Mouse (Mus musculus): ENCODE measurements around the gene Theg. TPM values are rescaled to one million over a fixed set of nuclear protein-coding genes. Genes with fewer than 3 reads are reported as not detected.

Theg gene
- polyA plus RNA-seq, 1 experiment from 2014 or later = not detected

DNA sequence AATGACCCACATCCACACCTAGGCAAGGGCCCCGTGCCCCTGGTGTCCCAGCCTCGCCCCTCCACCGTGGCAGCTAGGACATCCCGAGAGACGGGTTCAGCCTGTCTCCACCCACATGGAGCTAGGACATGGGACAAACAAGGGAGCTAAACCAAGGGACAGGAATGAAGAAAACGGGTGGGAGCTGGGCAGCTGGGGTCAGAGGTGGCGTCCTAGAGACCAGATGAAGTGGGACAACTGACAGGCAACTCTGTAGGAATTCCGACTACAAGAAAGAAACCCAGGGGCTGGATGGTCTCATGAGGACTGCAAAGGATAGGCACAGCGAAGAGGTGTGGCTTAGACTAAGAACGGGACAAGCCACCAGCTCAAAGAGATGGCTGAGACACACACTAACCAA, 33.4 kb downstream of the Theg start:
- no peak for ATAC-seq (ENCODE audit: insufficient number of reproducible peaks, insufficient read depth, low FRiP score, low TSS enrichment)
- 32% methylated on average over 10 of the region's 10 CpGs for WGBS
- peaks cover 27% of the 10 kb centered on the region for H3K4me1 ChIP-seq
- H3K27me3 ChIP-seq = no peaks in the 10 kb centered on the region
- no peak overlapping the region for H3K27ac ChIP-seq
- peak overlapping the region; percentile 97 for H3K4me3 ChIP-seq
- no peaks in the 10 kb centered on the region for H3K9me3 ChIP-seq
- H3K4me2 ChIP-seq (replicated peaks) = peak overlapping the region; percentile 83
- H3K36me3 ChIP-seq = peaks cover 21% of the 10 kb centered on the region
- peak overlapping the region; percentile 98 for H3K9ac ChIP-seq

DNA sequence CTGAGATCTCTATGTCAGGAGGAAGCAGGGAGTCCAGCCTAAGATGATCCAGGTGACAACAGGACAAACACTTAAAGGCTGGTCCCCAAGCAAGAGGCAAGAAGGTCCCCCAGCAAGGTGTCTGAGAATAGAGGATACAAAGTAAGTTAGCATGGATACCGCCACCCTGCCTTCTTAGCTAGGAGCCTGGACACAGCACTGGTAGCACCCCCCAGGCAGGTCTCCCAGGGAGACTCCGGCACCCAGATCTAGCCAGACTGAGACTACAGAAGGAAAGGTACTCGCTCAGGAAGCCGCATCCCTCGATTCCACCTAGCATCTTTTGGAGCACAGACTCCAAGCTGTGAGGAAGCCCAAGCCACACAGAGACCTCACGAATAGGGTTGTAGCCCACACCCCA, 34.0 kb downstream of the Theg start:
- H3K4me3 ChIP-seq = peak overlapping the region; percentile 97
- no peaks in the 10 kb centered on the region for H3K9me3 ChIP-seq
- no peak for ATAC-seq (ENCODE audit: insufficient number of reproducible peaks, insufficient read depth, low FRiP score, low TSS enrichment)
- 91% methylated on average over 6 of the region's 6 CpGs for WGBS
- no peak overlapping the region for H3K27ac ChIP-seq
- peaks cover 26% of the 10 kb centered on the region for H3K36me3 ChIP-seq
- 0 out of 2 replicates have a peak overlapping the region, but pooled peaks have one; percentile 98 for H3K9ac ChIP-seq
- peaks cover 27% of the 10 kb centered on the region for H3K4me1 ChIP-seq
- H3K4me2 ChIP-seq (replicated peaks) = peak overlapping the region; percentile 83
- H3K27me3 ChIP-seq = no peaks in the 10 kb centered on the region

DNA sequence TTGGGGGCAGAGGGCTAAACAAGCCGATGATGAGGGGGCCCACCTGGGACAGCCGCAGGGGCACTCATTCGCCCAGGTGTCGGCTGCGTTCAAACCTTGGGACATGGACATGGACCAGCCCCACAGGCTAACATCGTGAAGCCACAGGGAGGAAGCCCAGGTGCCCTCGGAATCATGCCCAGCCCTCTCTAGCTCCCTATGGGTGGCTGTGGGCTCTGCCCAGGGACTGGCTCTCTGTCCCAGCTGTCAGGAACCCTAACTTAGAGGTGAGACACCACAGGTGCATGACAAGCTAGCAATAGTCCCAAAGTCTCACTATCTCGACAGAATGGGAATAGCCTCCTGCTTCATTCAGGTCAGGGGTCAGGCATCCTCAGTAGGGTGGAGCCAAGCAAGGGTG, 34.6 kb downstream of the Theg start:
- H3K4me2 ChIP-seq (replicated peaks) = 0 out of 2 replicates have a peak overlapping the region, but pooled peaks have one; percentile 83

DNA sequence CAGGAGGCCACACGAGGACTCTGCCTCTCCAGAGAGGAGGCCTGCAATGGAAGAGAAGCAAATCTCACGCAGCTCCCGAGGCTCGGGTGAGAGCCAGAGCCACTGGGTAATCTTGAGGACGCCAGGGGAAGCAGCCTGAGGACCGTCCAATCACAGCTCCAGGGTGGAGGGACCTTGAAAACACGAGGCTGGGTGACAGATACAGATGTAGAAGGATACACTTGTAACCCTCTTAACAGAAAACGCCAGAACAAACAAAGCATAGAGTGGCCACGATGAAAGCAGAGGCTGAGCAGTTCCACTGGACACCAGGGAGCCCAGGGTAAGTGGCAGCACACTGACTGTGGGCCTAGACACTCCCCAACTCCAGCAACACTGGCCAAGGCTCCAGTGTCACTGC, 36.8 kb downstream of the Theg start:
- Histone ChIP-seq H3K4me2 (replicated peaks) (no peak overlapping the region), H3K9me3 (no peaks in the 10 kb centered on the region), H3K27ac (no peak overlapping the region), H3K4me3 (no peak overlapping the region), H3K36me3 (peaks cover 54% of the 10 kb centered on the region), H3K9ac (no peak overlapping the region), H3K27me3 (no peaks in the 10 kb centered on the region), H3K4me1 (peaks cover 27% of the 10 kb centered on the region)
- WGBS = 84% methylated on average over 9 of the region's 9 CpGs
- no peak for ATAC-seq (ENCODE audit: insufficient number of reproducible peaks, insufficient read depth, low FRiP score, low TSS enrichment)

More for the DNA sequence above, 34.6 kb downstream of the Theg start:
- 87% methylated on average over 8 of the region's 8 CpGs for WGBS
- Histone ChIP-seq H3K36me3 (peaks cover 32% of the 10 kb centered on the region), H3K4me3 (no peak overlapping the region), H3K27ac (no peak overlapping the region), H3K4me1 (peaks cover 27% of the 10 kb centered on the region), H3K9ac (no peak overlapping the region), H3K9me3 (no peaks in the 10 kb centered on the region), H3K27me3 (no peaks in the 10 kb centered on the region)
- ATAC-seq (ENCODE audit: insufficient number of reproducible peaks, insufficient read depth, low FRiP score, low TSS enrichment) = no peak

DNA sequence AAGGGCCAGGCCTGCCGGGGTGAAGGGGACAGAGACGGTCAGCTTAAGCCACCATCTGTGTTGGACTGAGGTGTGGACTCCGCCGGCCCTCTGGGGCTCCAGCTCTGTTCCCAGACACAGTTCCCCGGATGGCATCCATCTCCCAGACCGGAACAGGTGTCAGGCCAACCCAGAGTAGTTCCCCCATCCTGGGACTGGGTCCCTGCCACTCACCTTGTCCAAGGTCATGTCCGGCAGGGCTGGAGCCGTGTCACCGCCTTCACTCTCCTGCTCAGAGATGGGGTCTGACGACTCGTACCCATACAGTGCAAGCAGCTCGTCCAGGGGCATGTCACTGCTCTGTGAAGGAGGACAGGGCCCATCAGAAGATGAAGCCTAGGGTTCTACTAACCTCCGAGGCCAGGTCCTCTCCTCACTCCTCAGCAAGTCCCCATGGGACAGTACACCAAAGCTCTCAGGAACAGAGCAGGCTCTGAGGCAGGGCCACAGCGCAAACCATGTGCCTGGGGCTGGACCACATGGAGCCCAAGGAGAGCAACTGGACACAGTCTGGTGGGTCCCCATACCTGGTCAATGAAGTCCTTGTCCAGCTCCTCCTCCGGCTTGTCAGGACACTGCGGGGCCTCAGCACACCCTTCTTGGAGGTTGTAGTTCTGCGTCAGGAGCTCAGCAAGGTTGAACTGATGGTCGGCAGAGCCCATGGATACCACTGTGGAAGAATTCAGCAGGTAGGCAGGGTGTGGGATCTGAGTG, 38.0 kb downstream of the Theg start:
- Histone ChIP-seq H3K9ac (no peak overlapping the region), H3K4me2 (replicated peaks) (no peak overlapping the region), H3K36me3 (peaks cover 66% of the 10 kb centered on the region), H3K4me3 (no peak overlapping the region), H3K27me3 (no peaks in the 10 kb centered on the region), H3K27ac (no peak overlapping the region), H3K9me3 (no peaks in the 10 kb centered on the region), H3K4me1 (peaks cover 22% of the 10 kb centered on the region)
- 93% methylated on average over 18 of the region's 18 CpGs for WGBS
- ATAC-seq (ENCODE audit: insufficient number of reproducible peaks, insufficient read depth, low FRiP score, low TSS enrichment) = no peak

DNA sequence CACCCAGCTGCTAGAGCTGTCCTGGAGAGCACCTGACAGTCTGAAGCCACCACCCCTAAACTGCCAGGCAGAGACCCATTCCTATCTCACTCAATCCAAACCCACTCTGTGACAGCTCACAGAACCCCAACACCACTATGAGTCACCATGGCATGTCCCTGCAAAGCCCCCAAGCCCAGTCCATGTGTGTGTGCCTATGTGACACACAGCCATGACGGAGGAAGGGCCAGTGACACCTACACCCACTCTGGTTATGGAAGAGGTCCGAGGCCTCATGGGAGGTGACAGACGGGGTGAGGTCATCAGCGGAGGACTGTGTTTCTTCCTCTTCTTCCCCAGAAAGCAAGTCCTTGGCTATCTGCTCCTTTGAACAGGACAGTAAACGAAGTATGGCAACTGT, 38.6 kb downstream of the Theg start:
- 93% methylated on average over 5 of the region's 5 CpGs for WGBS
- Histone ChIP-seq H3K9me3 (no peaks in the 10 kb centered on the region), H3K27me3 (no peaks in the 10 kb centered on the region), H3K4me2 (replicated peaks) (no peak overlapping the region), H3K4me1 (peaks cover 16% of the 10 kb centered on the region), H3K27ac (no peak overlapping the region), H3K36me3 (peaks cover 72% of the 10 kb centered on the region), H3K9ac (no peak overlapping the region), H3K4me3 (no peak overlapping the region)
- ATAC-seq (ENCODE audit: insufficient number of reproducible peaks, insufficient read depth, low FRiP score, low TSS enrichment) = no peak

DNA sequence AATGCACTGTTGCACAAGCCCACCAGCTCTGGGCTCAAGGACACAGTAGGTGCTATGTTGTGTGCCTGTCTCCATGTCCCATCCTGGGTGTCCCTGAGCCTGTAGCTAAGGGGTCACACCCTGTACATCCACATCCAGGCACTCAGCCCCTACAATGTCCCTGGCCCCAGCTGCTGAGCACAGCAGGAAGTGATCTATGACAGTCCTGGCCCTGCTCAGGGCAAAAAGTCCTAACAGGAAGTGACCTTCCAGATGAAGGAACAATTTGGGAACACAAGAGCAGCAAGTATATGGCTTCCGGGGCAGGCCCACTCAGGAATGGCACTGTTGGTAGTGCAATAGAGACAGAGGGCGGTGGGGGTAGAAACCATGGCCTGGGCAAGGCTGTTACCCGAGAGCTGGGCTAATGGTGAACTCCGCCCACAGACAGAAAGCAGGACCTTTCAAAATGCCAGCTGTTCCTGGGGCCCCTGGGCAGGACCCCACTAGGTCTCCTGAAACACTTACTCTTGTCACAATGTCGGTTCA, 39.9 kb downstream of the Theg start:
- H3K4me3 ChIP-seq = no peak overlapping the region
- H3K9ac ChIP-seq = no peak overlapping the region
- no peak overlapping the region for H3K4me2 ChIP-seq (replicated peaks)
- H3K4me1 ChIP-seq = peaks cover 4% of the 10 kb centered on the region; the same call in 1 of the 2 replicates
- ATAC-seq (ENCODE audit: insufficient number of reproducible peaks, insufficient read depth, low FRiP score, low TSS enrichment) = no peak
- no peaks in the 10 kb centered on the region for H3K9me3 ChIP-seq
- WGBS = 74% methylated on average over 5 of the region's 5 CpGs
- H3K27me3 ChIP-seq = no peaks in the 10 kb centered on the region
- peaks cover 86% of the 10 kb centered on the region for H3K36me3 ChIP-seq
- H3K27ac ChIP-seq = no peak overlapping the region

DNA sequence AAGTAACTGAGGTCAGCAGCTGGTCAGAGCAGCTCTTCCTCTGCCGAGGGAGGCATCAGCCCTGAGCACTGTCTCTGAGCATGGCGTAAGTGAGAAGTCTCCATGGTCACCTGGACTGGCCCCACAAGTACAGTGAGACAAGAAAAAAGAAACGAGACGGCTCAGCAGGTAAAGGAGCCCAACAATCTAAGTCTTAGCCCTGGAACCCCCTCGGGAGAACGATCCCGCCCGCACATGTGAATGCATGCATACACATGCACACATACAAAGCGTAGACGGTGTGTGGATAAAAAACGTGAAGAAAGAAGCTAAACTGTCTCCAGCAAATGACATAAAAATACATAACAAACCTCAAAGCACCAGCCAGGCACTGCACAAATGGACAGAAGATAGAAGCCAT, 40.6 kb downstream of the Theg start:
- Histone ChIP-seq H3K4me2 (replicated peaks) (no peak overlapping the region), H3K27ac (no peak overlapping the region), H3K9me3 (no peaks in the 10 kb centered on the region), H3K9ac (no peak overlapping the region), H3K27me3 (no peaks in the 10 kb centered on the region), H3K36me3 (peaks cover 93% of the 10 kb centered on the region), H3K4me3 (no peak overlapping the region), H3K4me1 (no peaks in the 10 kb centered on the region)
- WGBS = 89% methylated on average over 11 of the region's 11 CpGs
- ATAC-seq (ENCODE audit: insufficient number of reproducible peaks, insufficient read depth, low FRiP score, low TSS enrichment) = no peak

DNA sequence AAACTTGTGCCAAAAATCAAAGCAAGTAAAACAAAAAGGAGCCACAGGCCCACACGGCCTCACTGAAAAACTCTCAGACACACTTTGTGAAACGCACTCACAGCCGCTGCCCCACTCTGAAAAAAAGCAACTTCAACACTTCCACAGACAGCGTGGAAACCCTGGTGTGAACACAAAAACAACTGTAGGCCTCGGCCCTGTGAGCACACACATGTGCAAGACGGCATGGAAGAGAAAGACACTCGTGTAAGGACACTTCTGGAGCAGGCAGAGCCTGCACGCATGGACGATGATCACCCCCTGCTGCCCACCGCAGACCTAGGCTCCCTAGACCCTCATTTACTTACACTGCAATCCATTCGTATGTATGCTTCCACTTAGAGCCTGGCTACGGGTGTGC, 41.2 kb downstream of the Theg start:
- Histone ChIP-seq H3K4me2 (replicated peaks) (no peak overlapping the region), H3K4me3 (no peak overlapping the region), H3K4me1 (no peaks in the 10 kb centered on the region), H3K9ac (no peak overlapping the region), H3K27me3 (no peaks in the 10 kb centered on the region), H3K9me3 (no peaks in the 10 kb centered on the region), H3K27ac (no peak overlapping the region), H3K36me3 (peaks cover 99% of the 10 kb centered on the region)
- no peak for ATAC-seq (ENCODE audit: insufficient number of reproducible peaks, insufficient read depth, low FRiP score, low TSS enrichment)
- 94% methylated on average over 12 of the region's 12 CpGs for WGBS

DNA sequence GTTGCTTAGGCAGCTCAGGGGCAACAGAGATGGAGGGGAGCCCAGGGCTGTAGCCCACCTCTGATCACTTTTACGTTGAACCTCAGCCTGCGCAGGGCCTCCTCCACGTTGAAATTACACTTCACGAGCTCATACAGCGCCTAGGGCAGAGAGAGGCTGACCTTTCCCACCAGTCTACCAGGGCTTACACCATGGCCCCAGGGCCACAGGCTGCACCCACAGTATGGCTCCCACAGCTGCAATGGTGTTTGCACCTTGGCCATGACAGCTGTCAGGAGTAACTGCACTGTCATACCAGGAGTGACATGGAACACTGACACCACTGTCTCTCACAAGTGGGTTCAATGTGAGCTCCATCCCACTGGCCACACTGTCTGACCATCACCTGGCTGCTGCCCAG, 42.5 kb downstream of the Theg start:
- Histone ChIP-seq H3K27me3 (no peaks in the 10 kb centered on the region), H3K4me2 (replicated peaks) (no peak overlapping the region), H3K9ac (no peak overlapping the region), H3K36me3 (peaks cover 100% of the 10 kb centered on the region), H3K4me1 (no peaks in the 10 kb centered on the region), H3K4me3 (no peak overlapping the region), H3K9me3 (no peaks in the 10 kb centered on the region), H3K27ac (no peak overlapping the region)
- WGBS = 89% methylated on average over 5 of the region's 5 CpGs
- ATAC-seq (ENCODE audit: insufficient number of reproducible peaks, insufficient read depth, low FRiP score, low TSS enrichment) = no peak

DNA sequence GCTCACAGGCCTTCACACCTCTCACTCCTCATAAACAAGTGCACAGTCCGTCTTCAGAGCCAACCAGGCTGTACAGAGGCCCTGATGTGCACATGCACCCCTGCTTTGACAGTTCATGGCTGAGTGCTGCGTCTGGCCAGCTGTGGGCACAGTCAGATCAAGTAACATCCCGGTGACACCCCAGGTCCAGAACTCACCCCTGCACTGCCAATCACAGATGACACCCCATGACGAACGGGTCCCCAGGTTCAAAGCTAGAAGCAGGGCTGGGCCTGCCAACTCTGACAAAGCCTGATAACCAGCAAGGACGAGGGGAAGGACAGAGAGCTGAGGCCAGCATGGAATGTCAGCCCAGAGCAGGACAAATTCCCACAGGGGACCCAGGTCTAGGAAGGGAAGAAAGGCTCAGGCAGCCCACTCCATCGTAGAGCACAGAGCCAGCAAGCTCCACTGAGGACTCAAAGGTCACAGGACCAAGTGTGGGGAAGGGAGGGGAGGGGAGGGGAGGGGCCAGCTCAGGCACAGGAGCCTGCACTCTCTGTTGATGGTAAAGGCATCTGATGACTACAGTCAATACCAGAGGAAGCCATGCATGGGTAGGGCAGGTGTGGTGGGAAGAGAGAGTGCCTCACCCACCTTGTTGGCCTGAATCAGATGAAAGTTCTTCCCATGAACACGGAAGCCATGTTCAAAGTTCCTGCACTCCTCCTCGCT, 43.1 kb downstream of the Theg start:
- H3K4me1 ChIP-seq = no peaks in the 10 kb centered on the region
- H3K9me3 ChIP-seq = no peaks in the 10 kb centered on the region
- H3K27ac ChIP-seq = no peak overlapping the region
- H3K9ac ChIP-seq = no peak overlapping the region
- H3K36me3 ChIP-seq = peaks cover 98% of the 10 kb centered on the region
- H3K4me2 ChIP-seq (replicated peaks) = no peak overlapping the region
- WGBS = 77% methylated on average over 9 of the region's 9 CpGs
- no peaks in the 10 kb centered on the region for H3K27me3 ChIP-seq
- ATAC-seq (ENCODE audit: insufficient number of reproducible peaks, insufficient read depth, low FRiP score, low TSS enrichment) = no peak
- H3K4me3 ChIP-seq = no peak overlapping the region

DNA sequence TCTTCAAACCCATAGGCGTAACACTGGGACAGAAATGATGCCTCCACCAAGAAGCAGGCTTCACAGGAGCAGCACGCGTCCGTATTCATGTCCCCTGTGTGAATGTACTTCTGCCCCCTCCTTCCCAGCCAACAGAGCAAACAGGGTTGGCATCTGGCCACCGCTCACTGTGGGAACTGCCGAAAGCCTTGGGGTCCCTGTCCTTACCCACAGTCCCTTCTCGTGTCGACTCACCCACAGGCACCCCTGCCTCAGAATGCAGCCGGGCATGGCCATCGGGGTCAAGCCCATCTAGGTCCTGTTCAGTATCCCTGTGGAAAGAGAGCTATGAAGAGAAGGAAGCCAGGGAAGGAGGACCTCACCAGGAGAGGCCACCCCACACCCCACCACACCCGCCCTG, 45.0 kb downstream of the Theg start:
- H3K4me2 ChIP-seq (replicated peaks) = no peak overlapping the region
- H3K36me3 ChIP-seq = peaks cover 94% of the 10 kb centered on the region
- H3K27me3 ChIP-seq = no peaks in the 10 kb centered on the region
- no peaks in the 10 kb centered on the region for H3K9me3 ChIP-seq
- no peak for ATAC-seq (ENCODE audit: insufficient number of reproducible peaks, insufficient read depth, low FRiP score, low TSS enrichment)
- no peaks in the 10 kb centered on the region for H3K4me1 ChIP-seq
- H3K27ac ChIP-seq = no peak overlapping the region
- H3K4me3 ChIP-seq = no peak overlapping the region
- H3K9ac ChIP-seq = no peak overlapping the region
- WGBS = 95% methylated on average over 11 of the region's 11 CpGs
